Mouse (Mus musculus): ENCODE measurements around the gene Marf1.
"Not testable (repeated sequence)": the region's sequence is repeated elsewhere in the genome, so short reads cannot be mapped to it uniquely, and the experiment has no call there.

Marf1 gene

DNA sequence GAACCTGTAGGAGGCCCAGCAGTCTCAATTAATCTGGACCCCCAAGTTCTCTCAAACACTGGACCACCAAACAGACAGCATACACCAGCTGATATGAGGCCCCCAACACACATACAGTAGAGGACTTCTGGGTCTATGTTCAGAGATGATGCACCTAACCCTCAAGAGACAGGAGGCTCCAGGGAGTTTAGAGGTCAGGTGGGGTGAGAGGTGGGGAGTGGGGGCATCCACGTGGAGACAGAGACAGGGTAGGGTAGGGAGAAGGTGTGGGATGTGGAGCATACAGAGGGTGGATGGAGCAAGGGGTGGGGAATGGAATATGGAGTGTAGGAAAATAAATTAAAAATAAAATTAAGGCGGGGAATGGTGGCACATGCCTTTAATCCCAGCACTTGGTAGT lies 94.5 kb downstream of the Marf1 start:
- DNase-seq (ENCODE audit: low read depth, low spot score), result not testable (repeated sequence)

DNA sequence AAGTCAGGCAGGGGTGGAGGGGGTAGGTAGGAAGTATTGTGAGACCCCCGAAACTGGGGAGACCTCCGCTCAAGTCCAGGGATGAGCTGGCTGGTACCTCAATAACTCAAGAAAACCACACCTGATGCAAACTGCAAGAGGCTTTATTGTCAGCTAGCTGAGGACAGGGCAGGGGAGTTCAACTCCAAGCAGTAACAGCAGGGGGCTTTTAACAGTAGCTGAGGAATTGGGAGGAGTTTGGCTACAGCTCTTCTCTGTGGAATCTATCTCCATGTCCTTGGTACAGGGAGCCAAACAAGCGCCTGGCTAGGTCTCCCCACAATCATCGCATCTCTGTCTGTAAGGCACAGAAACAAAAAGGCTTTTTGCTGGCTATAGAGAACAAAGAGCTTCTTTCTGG lies 96.6 kb downstream of the Marf1 start:
- DNase-seq (ENCODE audit: low read depth, low spot score), result not testable (repeated sequence)

DNA sequence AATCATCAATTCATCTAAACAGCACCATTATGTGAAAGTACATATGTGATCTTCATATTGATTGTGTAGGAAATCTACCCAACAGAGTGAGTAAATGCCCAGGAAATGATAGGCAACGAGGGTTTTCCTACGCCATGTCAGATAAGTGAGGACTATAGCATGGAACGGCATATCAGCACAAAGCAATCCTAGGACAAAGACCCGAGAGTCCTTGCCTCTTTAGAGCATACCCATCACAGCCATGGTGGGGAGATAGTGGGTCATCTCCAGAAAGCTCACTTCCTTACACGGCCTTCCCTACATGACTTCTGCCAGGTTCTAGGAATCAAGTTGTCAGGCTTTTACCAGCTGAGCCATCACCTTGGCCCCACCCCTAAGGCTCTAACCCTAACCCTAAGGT lies 103.3 kb downstream of the Marf1 start:
- no peak for DNase-seq (ENCODE audit: low read depth, low spot score)

All from forelimb bud, embryonic 11.5 days (tissue).